Comparison of ENCODE assay signal across 7 mouse cellular contexts in genomic region chr13:49016311-49016761, GRCm38 (mm10). TPM values are rescaled to one million over a fixed set of nuclear protein-coding genes. Genes with fewer than 3 reads are reported as not detected.
DNase-seq lines count a peak whose midpoint lies in the region; ATAC-seq and TF ChIP-seq lines count a peak whose summit lies in the region.

No protein-coding gene starts in this region.

- 4% methylated on average over 16 of the region's 16 CpGs for whole genome bisulfite sequencing in embryonic facial prominence, embryonic 13.5 days
- WGBS in kidney, adult 2 months = 4% methylated on average over 16 of the region's 16 CpGs
- WGBS in midbrain, embryonic 10.5 days = 3% methylated on average over 16 of the region's 16 CpGs
- WGBS in stomach, embryonic 15.5 days = 14% methylated on average over 16 of the region's 16 CpGs

- no peak for TF ChIP-seq CTCF in kidney, adult 2 months (conservative IDR thresholded peaks at IDR 0.05; ENCODE audit: insufficient read depth, insufficient read length, low read depth, low read length)

- H3K4me1 ChIP-seq in brown adipose tissue, adult 24 weeks (ENCODE audit: control insufficient read depth, insufficient read depth, insufficient read length, low read length) = 0 out of 2 replicates have a peak, but pooled peaks cover 2% of the 10 kb centered on the region
- H3K4me1 ChIP-seq in embryonic facial prominence, embryonic 13.5 days = peaks cover 27% of the 10 kb centered on the region
- H3K4me1 ChIP-seq in kidney, adult 2 months (ENCODE audit: control insufficient read depth, insufficient read depth, low read length) = peaks cover 5% of the 10 kb centered on the region; the same call in 1 of the 2 replicates
- peaks cover 39% of the 10 kb centered on the region for H3K4me1 ChIP-seq in midbrain, embryonic 10.5 days
- H3K4me1 ChIP-seq in stomach, embryonic 15.5 days = peaks cover 7% of the 10 kb centered on the region; the same call in 1 of the 2 replicates

- intact Hi-C loops in left cerebral cortex, postnatal 36 days (cut with DNase I) = no loop called here

- ATAC-seq in embryonic facial prominence, embryonic 13.5 days (ENCODE audit: insufficient number of reproducible peaks, insufficient read depth, low FRiP score, low TSS enrichment, low read depth) = peak; percentile 87
- ATAC-seq in stomach, embryonic 15.5 days (ENCODE audit: insufficient read depth, low FRiP score, low read depth) = peak; percentile 74; the same call in 1 of the 2 replicates

- no peak overlapping the region for H3K27ac ChIP-seq in brown adipose tissue, adult 24 weeks (replicated peaks; ENCODE audit: low read depth, low read length)
- H3K27ac ChIP-seq in embryonic facial prominence, embryonic 13.5 days = peak overlapping the region; percentile 96
- no peak overlapping the region for H3K27ac ChIP-seq in kidney, adult 2 months (ENCODE audit: insufficient read depth, low read depth, low read length)
- H3K27ac ChIP-seq in midbrain, embryonic 10.5 days (replicated peaks) = peak overlapping the region; percentile 70
- peak overlapping the region; percentile 72 for H3K27ac ChIP-seq in stomach, embryonic 15.5 days

- H3K4me3 ChIP-seq in brown adipose tissue, adult 24 weeks (ENCODE audit: insufficient read depth, low read depth, low read length) = peak overlapping the region; percentile 35
- H3K4me3 ChIP-seq in embryonic facial prominence, embryonic 13.5 days = peak overlapping the region; percentile 28
- peak overlapping the region; percentile 4; the same call in 1 of the 2 replicates for H3K4me3 ChIP-seq in kidney, adult 2 months (ENCODE audit: insufficient read depth, low read depth, low read length)
- H3K4me3 ChIP-seq in midbrain, embryonic 10.5 days = peak overlapping the region; percentile 48
- H3K4me3 ChIP-seq in stomach, embryonic 15.5 days (replicated peaks) = peak overlapping the region; percentile 22

- H3K9ac ChIP-seq in embryonic facial prominence, embryonic 13.5 days = peak overlapping the region; percentile 32
- no peak overlapping the region for H3K9ac ChIP-seq in stomach, embryonic 15.5 days

- no peaks in the 10 kb centered on the region for H3K36me3 ChIP-seq in embryonic facial prominence, embryonic 13.5 days
- H3K36me3 ChIP-seq in kidney, adult 2 months (ENCODE audit: control insufficient read depth, insufficient read depth, low read length) = no peaks in the 10 kb centered on the region
- H3K36me3 ChIP-seq in midbrain, embryonic 10.5 days = 0 out of 2 replicates have a peak, but pooled peaks cover 4% of the 10 kb centered on the region
- no peaks in the 10 kb centered on the region for H3K36me3 ChIP-seq in stomach, embryonic 15.5 days

- H3K9me3 ChIP-seq in embryonic facial prominence, embryonic 13.5 days = no peaks in the 10 kb centered on the region
- H3K9me3 ChIP-seq in midbrain, embryonic 10.5 days (replicated peaks) = peaks cover 8% of the 10 kb centered on the region
- no peaks in the 10 kb centered on the region for H3K9me3 ChIP-seq in stomach, embryonic 15.5 days

- no peaks in the 10 kb centered on the region for H3K27me3 ChIP-seq in embryonic facial prominence, embryonic 13.5 days
- H3K27me3 ChIP-seq in kidney, adult 2 months (replicated peaks; ENCODE audit: control insufficient read depth, insufficient read depth, low read length) = no peaks in the 10 kb centered on the region
- H3K27me3 ChIP-seq in midbrain, embryonic 10.5 days (ENCODE audit: low read depth, poor library complexity, severe bottlenecking) = peaks cover 23% of the 10 kb centered on the region
- no peaks in the 10 kb centered on the region for H3K27me3 ChIP-seq in stomach, embryonic 15.5 days (replicated peaks)

- no peak for TF ChIP-seq POLR2A in kidney, adult 2 months (IDR thresholded peaks at IDR 0.05; ENCODE audit: low read depth, low read length)

- peak overlapping the region; percentile 60 for H3K4me2 ChIP-seq in embryonic facial prominence, embryonic 13.5 days
- peak overlapping the region; percentile 51 for H3K4me2 ChIP-seq in stomach, embryonic 15.5 days

- DNase-seq in heart, adult 8-10 months (ENCODE audit: low spot score) = peak; percentile 29
- peak; percentile 80 for DNase-seq in kidney, adult 2 months
- DNase-seq in left cerebral cortex, postnatal 36 days (ENCODE audit: low spot score in 2 of 2) = peak; percentile 90 to 91
- DNase-seq in midbrain, embryonic 10.5 days (ENCODE audit: low spot score) = peak; percentile 70

RNA-seq across cellular contexts. Expression of gene Fam120a, which starts 48.5 kb away (rescaled TPM):
- 68.3 and 68.5 TPM in 2 replicates for polyA plus RNA-seq in brown adipose tissue, adult 24 weeks (2012; ENCODE audit: insufficient read depth, insufficient read length, missing spikeins)
- polyA plus RNA-seq in embryonic facial prominence, embryonic 13.5 days (2015; fragmentation: Nextera tagmentation; extraction: Ambion mirVana) = 24.8 and 25.1 TPM in 2 replicates
- total RNA-seq in heart, adult 8-10 months (2022) = 100 to 1,000 TPM in 3 of 4 experiments, 10 to 100 TPM in 1; 97.4 to 114 (median 105) TPM
- 67.8 and 70.6 TPM in 2 replicates for polyA plus RNA-seq in kidney, adult 2 months (2012; rRNA removed)
- 100 to 1,000 TPM; 105 to 119 TPM for total RNA-seq in left cerebral cortex, postnatal 36 days (2021)
- polyA plus RNA-seq in midbrain, embryonic 10.5 days (2016; fragmentation: Nextera tagmentation; extraction: Ambion mirVana) = 13.7 and 14.0 TPM in 2 replicates
- 30.1 and 30.5 TPM in 2 replicates for polyA plus RNA-seq in stomach, embryonic 15.5 days (2015; fragmentation: Nextera tagmentation; extraction: Ambion mirVana)

Comparison
In these comparisons a context has a peak if more than half of its experiments do, and no peak if none do; other contexts are left out.
1. H3K27ac ChIP-seq: peak in embryonic facial prominence, embryonic 13.5 days (single experiment), midbrain, embryonic 10.5 days (single experiment) and stomach, embryonic 15.5 days (single experiment); none in brown adipose tissue, adult 24 weeks (single experiment) and kidney, adult 2 months (single experiment).
2. DNase-seq: peak in every context shown above with its lines; median percentile 90 in left cerebral cortex, postnatal 36 days; 80 in kidney, adult 2 months; 70 in midbrain, embryonic 10.5 days; 29 in heart, adult 8-10 months.
3. Peak in every context shown above with its lines, with median percentiles within 50 percentile points of each other: H3K4me3 ChIP-seq.